Mouse (Mus musculus) CD4-positive, CD25-positive, alpha-beta regulatory T cell, adult 4 months (primary cell): ENCODE measurements around the gene Thnsl2. TPM values are rescaled to one million over a fixed set of nuclear protein-coding genes. Genes with fewer than 3 reads are reported as not detected.

Experiments
- ATAC-seq: one replicate; pipeline ENCODE4 v1.8.0; 2017
- polyA plus RNA-seq, 2 experiments: library from polyadenylated mRNA; unstranded; fragments of 100-300 nt; shearing (Covaris generic); gene quantifications; one replicate each; pipeline ENCODE4 v1.2.1; 2017

Gene Thnsl2
- polyA plus RNA-seq, 2 experiments from 2014 or later = 1.3 to 2.1 TPM

DNA sequence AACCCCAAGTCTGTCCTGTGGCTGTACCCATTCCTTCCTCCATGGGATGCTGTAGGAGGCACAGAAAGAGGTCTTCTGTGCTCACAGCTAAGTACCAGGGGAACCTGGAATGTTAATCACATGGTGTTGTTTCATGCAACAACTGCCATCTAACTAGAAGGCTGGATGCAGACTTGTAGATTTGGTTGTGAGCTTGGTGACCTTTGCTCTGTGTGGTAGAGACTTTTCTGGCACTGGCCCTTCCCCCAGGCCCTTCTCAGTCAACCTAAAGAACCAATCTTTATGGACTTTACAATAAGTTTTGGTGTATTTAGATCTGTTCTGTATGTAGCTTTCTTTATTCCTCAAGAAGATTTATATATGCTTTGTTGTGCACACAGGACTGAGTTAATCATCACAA is 13.2 kb downstream of the Thnsl2 start:
- no peak for ATAC-seq

DNA sequence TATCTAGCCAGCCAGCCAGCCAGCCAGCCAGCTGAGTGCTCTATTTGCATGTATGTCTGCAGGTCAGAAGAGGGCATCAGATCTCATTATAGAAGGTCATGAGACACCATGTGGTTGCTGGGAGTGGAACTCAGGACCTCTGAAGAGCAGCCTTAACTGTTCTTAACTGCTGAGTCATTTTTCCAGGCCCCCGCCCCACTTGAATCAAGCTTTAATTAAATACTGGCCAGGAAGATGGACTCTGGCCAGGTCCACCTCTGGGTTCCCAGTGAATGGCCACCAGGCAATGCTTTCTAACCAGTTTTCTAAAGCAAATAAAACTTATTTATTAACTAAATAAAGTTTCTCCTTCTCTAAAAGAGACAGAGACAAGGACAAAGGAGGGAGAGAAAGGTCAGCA is 14.0 kb downstream of the Thnsl2 start:
- ATAC-seq = no peak

GRCm38 (mm10) chr6:71129071-71129470 is 15.2 kb downstream of the Thnsl2 start:
- ATAC-seq = no peak

DNA sequence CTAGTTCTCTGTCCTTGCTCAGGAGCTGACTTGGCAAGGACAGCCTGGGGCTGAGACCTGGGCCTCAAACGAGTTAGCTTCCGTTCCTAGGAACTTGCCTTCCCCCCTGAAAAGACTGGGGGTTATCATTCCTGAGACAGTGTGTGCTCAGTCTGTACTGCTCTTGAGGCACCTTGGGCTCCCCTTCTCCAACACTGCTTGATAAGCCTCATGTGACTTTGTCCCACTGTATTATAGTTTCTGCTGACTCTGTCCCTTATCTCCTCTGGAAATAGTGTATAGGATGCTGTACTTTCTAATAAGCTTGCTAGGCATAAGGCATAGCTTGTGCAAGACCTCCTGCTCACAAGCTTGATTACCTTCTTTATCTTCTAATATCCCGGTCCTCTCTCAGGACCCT is 17.9 kb downstream of the Thnsl2 start:
- no peak for ATAC-seq

- peak; percentile 93 for ATAC-seq
Measured at GRCm38 (mm10) chr6:71125043-71125893, 19.0 kb downstream of the Thnsl2 start.

- ATAC-seq = peak; percentile 83
Measured at GRCm38 (mm10) chr6:71119577-71120254, 24.5 kb downstream of the Thnsl2 start.

- no peak for ATAC-seq
Measured at GRCm38 (mm10) chr6:71111419-71112113, 32.7 kb downstream of the Thnsl2 start.

DNA sequence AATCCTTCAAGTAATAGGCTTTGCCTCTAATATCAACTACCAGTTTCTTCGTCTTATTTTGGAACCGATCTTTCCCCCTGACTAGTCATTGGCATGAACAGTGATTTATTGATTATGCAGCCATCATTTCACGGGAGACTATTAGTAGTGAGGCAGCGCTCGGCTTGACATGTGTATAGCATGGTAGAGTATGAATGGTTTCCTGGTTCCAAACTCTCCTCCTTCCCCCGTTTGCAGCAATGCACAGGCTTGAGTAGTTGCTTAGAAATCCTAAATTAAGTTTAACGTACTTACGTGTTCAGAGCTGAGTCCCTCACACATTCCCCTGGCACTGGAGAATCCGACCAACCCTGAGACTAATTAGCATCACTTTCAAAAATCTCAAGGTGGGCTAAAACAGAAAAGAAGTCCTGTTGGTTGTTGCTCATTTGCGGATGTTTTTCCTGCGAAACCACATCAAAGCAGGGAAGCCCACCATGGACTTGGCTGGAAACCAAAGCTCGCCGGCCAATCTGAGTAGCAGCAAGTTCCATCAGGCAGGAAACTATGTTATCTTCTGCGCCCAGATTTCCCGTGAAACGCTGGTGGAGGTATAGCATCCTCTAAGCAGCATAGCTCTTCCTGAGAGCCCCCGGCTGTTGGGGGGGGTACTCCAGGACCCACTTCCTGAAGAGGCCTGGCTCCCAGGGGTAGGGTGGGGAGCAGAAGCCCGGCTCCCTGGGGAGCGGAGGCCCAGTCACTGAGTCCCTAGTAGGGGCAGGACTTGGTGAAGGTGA is 37.9 kb downstream of the Thnsl2 start:
- ATAC-seq = no peak

DNA sequence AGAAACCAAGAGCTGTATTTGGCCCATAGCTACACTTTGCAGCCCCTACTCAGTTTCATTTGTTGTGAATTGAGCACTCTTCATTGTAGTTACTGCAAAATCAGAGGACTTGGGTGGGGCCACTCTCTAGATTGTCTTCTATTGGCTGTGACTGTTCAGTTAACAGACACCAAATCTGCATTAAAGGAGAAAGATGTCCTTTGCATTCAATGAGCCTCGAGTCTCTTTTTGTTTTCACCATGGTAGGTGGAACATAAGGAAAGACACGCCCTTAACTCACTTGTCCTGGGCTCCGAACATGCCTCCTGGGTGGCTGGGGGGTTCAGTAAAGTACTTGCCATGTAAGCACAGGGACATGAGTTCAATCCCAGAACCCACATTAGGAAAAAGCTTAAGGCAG is 48.1 kb downstream of the Thnsl2 start:
- no peak for ATAC-seq

- no peak for ATAC-seq
Measured at GRCm38 (mm10) chr6:71094693-71095092, 49.5 kb downstream of the Thnsl2 start.

DNA sequence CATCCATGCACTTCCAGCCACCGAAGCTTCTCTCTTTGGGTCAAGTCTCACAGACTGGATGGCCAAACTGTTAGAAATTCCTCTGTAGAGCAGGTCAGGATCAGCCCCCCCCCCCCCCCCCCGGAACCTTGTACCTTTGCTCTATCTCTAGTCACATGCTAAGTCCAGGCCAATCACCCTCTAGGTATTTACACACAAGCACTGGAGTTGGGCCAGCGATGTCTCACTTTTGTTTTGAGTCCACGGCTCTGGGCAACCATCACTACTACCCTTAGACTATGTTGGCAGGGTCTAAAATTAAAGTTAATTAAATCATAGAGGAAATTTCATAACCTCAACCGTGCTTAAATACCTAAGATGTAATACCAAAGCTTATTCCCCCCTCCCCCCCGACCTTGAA is 50.6 kb downstream of the Thnsl2 start:
- no peak for ATAC-seq

- ATAC-seq = no peak
Measured at GRCm38 (mm10) chr6:71090475-71090874, 53.8 kb downstream of the Thnsl2 start.

DNA sequence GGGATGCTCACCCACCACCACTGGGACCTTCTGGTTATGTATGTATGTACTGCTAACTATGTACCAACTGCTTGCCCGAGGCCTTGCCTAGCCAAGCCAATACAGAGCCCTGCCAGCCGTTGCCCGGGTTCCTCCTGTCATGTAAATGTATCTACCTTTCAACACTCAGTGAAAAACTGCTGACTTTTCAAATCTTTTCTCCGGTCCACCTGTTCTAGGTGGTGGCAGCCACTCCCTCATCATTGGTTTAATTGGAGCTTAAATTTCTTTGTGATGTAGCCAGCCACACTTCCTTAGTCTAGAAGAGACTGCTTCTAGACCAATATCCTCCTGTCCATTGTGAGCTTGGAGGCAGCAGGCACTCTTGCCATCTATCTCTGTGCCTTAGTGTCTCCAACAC is 54.5 kb downstream of the Thnsl2 start:
- no peak for ATAC-seq

DNA sequence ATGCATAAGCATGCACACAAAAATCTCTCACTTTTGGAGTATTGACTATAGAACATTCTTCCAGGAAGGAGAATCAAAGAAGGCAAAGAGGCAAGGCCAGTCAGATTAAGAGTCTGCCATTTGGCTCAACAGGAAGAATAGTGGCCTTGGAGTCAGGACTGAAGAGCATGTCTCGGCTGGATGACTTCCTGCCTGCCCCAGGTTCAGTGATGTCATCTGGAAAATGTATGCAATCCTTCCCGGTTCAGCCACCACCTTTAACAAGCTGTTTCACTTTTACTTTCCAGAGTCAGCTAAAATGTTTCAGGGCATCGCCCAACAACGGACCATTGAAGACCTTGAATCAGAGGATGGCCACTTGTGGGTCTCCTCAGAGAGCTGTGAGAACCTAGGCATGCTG is 55.2 kb downstream of the Thnsl2 start:
- ATAC-seq = no peak

GRCm38 (mm10) chr6:71083441-71083840 is 60.8 kb downstream of the Thnsl2 start:
- ATAC-seq = no peak

- ATAC-seq = no peak
Measured at GRCm38 (mm10) chr6:71082084-71082483, 62.2 kb downstream of the Thnsl2 start.

GRCm38 (mm10) chr6:71081230-71081629 is 63.0 kb downstream of the Thnsl2 start:
- no peak for ATAC-seq

Other genes starting within 250 kb of the Thnsl2 start
- gene Tex37, start 225.5 kb downstream of the Thnsl2 start, polyA plus RNA-seq = not detected
- not detected for gene Foxi3, start 187.9 kb downstream of the Thnsl2 start, polyA plus RNA-seq
- gene Fabp1, start 55.4 kb upstream of the Thnsl2 start, polyA plus RNA-seq = not detected
- gene Krcc1, start 127.2 kb upstream of the Thnsl2 start, polyA plus RNA-seq = 100 to 1,000 TPM in 1 of 2 experiments, 10 to 100 TPM in 1; 85.1 to 101 TPM
- gene Smyd1, start 177.8 kb upstream of the Thnsl2 start, polyA plus RNA-seq = under 1 TPM; 0.18 to 0.50 TPM
- 10 to 100 TPM; 18.6 to 19.3 TPM for gene Cd8b1, start 178.3 kb upstream of the Thnsl2 start, polyA plus RNA-seq
- 1 to 10 TPM; 1.6 to 2.4 TPM for gene Cd8a, start 229.0 kb upstream of the Thnsl2 start, polyA plus RNA-seq